ENCODE assay signal across 8 mouse cellular contexts in genomic region chr2:103797491-103798009, GRCm38 (mm10). TPM values are rescaled to one million over a fixed set of nuclear protein-coding genes. Genes with fewer than 3 reads are reported as not detected.
A peak's percentile ranks its signal among the peaks of the same experiment; 100 is the strongest.
DNase-seq lines count a peak whose midpoint lies in the region; ATAC-seq and TF ChIP-seq lines count a peak whose summit lies in the region.

Caprin1 (minus strand) TSS chr2:103797649.

- 2% methylated on average over 33 of the region's 33 CpGs for WGBS in hindbrain, embryonic 13.5 days

- in situ Hi-C loops in Patski (cut with MboI; ENCODE audit: low pct_unique_long_range_greater_than_20kb) = no loop called here

- H3K4me1 ChIP-seq in hindbrain, embryonic 13.5 days (replicated peaks) = peaks cover 24% of the 10 kb centered on the region

- peaks cover 11% of the 10 kb centered on the region for H3K36me3 ChIP-seq in hindbrain, embryonic 13.5 days

- DNase-seq in Patski (ENCODE audit: low read depth, low spot score) = peak; percentile 73
- peak; percentile 95 to 96 for DNase-seq in cerebellum, postnatal 14 days
- DNase-seq in frontal cortex, postnatal 14 days (ENCODE audit: low spot score in 2 of 2) = peak; percentile 90 to 91
- peak; percentile 82 to 96 for DNase-seq in layer of hippocampus, postnatal 25 days (ENCODE audit: extremely low spot score in 1 of 2, low spot score in 1 of 2)
- peak; percentile 93 for DNase-seq in lung, postnatal 25 days (ENCODE audit: low spot score)
- DNase-seq in retina, embryonic 14.5 days (ENCODE audit: low spot score) = peak; percentile 94
- DNase-seq in thymus, postnatal 4 days = peak; percentile 93

- no peaks in the 10 kb centered on the region for H3K9me3 ChIP-seq in hindbrain, embryonic 13.5 days

- H3K27me3 ChIP-seq in Patski = no peaks in the 10 kb centered on the region
- H3K27me3 ChIP-seq in hindbrain, embryonic 13.5 days = no peaks in the 10 kb centered on the region

- H3K4me3 ChIP-seq in hindbrain, embryonic 13.5 days = peak within 1 kb of the TSS; percentile 96

- no peak for TF ChIP-seq CTCF in Patski (IDR thresholded peaks at IDR 0.05)

- H3K4me2 ChIP-seq in hindbrain, embryonic 13.5 days = peak within 1 kb of the TSS; percentile 64

- CTCF ChIA-PET in Patski (lab: Charles Lee) = no interaction called here

- peak; percentile 83 for ATAC-seq in Patski
- peak; percentile 95 for ATAC-seq in hindbrain, embryonic 13.5 days (ENCODE audit: low FRiP score)

- H3K27ac ChIP-seq in hindbrain, embryonic 13.5 days = peak within 1 kb of the TSS; percentile 100

- peak within 1 kb of the TSS; percentile 99 for H3K9ac ChIP-seq in hindbrain, embryonic 13.5 days

- POLR2A ChIA-PET in Patski (lab: Charles Lee) = no interaction called here

RNA-seq across cellular contexts. Expression of gene Caprin1, which starts in this region (rescaled TPM):
- 269 TPM for polyA plus RNA-seq in Patski (2021)
- 408 and 431 TPM in 2 replicates for polyA plus RNA-seq in hindbrain, embryonic 13.5 days (2015; fragmentation: Nextera tagmentation; extraction: Ambion mirVana)
- total RNA-seq in layer of hippocampus, postnatal 25 days (2021) = 100 to 1,000 TPM; 340 to 369 TPM

Comparison
In these comparisons a context has a peak if more than half of its experiments do, and no peak if none do; other contexts are left out.
1. Peak in every context shown above with its lines: DNase-seq, ATAC-seq, H3K4me3 ChIP-seq and H3K27ac ChIP-seq.